Mouse (Mus musculus): ENCODE results near the gene Efna1.
A peak's percentile ranks its signal among the peaks of the same experiment; 100 is the strongest.

DNA sequence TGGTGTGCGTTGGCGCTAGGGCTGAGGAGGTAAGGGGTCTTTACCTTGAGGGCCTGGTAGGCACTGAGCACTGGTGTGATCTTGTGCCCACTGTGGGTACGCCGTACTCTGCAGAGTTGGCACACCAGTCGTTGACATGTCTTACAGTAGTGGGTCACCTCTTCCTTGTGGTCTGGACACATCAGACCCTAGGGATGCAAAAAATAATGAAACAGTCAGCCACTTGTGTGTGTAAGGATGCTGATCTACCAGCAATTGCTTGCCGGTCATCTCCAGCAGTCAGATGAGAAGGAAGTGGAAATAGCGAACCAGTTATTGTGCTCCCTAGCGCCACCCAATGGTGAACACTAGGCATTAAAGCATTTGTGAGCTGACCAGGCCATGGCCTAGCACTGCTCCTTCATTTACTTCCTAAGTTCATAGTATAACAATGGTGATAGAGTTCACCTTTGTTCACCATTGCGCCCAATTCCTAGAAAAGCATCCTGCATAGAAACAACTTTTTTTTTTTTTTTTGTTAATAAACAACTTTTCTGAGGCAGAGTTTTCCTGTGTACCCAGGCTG, 38.5 kb downstream of the Efna1 start:
- TF ChIP-seq POLR2A (IDR thresholded peaks at IDR 0.05; ENCODE audit: extremely low read depth, insufficient read depth, low read length) (no peak), CTCF (IDR thresholded peaks at IDR 0.05; ENCODE audit: low read depth, low read length) (peak; percentile 58; the same call in 1 of the 2 replicates)
